Mouse (Mus musculus): ENCODE measurements around the gene Mrpl52.

Gene Mrpl52

DNA sequence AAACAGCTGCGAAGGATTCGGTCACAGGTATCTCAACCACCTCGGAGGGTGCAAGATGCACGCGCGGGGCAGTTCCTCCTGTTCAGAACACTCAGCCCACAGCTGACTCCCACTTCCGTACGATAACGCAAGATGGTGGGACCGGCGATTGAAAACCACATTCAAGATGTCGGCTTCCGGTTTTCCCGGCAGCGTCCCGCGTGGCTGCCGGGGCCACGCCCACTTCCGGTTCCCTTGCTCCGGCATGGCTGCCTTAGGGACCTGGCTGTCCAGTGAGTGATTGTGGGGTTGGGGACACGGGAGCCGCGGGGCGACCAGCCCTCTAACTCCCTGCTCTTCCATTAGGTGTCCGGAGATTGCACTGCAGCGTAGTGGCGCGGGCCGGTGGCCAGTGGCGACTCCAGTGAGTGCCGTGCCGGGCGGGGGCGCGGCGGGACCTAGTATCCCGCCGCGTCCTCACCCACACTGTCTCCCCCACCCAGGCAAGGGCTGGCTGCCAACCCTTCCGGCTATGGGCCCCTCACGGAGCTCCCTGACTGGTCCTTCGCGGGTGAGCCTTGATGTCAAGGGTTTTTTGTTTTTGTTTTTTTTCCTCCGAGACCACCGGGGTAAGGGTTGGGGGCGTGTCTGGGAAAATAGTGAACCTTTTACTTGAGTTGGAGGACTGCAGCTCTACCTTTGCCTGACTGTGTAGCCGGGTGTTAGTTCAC, at the start of gene Mrpl52:
TSS of gene Mrpl52 (plus strand) at position 221 of the 710 bp plus-strand sequence.
- peak; percentile 79 to 86 for DNase-seq

DNA sequence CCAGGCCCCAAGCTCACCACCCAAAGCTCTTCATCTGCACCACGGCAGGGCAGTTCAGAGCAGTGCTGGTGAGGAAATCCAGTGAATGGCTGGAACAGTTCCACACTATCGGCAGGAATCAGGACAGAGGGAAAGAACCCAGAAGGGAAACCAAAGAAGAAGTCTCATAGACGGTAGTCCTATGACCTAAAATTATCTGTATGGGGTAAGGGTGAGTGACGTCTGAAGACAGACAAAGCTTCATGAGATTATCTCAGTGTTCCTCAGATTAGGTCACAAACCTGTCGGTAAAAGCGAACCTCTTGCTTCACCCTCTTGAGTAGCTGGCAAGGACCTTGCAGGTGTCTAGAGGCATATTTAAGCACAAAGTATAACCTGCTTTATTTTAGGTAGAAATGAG, 49.5 kb upstream of the Mrpl52 start:
- no peak for DNase-seq

DNA sequence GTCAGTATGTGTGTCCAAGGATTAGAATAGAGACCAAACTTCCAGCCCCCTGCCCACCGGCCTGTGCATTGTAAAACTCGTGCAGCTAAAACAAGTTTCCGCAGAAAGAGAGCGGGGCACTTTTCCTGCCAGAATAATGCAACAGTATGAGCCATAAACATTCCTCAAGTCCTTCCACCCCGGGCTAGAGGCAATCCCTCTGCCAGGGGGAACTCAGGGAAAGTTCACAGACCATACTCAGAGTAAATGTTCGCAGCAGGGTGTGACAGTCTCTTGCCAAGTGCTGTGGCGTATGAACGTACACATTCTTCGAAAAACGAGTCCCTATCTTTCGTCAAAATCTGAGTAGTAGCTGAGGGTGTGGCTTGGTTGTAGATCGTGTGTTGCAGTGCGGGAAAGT, 47.1 kb upstream of the Mrpl52 start:
- no peak for DNase-seq

DNA sequence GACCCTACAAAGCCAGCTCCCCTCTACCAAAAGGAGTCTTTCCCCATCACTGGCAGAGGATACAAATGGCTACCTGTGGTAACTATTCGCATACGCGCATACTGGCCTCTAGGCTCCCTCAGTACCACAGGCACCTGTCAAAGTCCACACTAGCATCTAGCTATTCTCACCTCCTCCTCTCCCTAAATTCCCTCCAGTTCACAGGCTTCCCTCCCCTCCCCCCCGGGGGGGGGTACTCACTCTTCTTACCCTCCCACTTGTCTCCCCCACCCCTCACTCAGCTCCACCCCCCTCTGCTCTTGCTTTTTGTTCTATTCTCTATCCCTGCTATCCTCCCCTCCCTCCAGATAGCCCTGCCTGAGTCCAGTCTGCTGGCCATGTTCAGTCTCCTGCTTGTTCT, 46.1 kb upstream of the Mrpl52 start:
- no peak for DNase-seq

DNA sequence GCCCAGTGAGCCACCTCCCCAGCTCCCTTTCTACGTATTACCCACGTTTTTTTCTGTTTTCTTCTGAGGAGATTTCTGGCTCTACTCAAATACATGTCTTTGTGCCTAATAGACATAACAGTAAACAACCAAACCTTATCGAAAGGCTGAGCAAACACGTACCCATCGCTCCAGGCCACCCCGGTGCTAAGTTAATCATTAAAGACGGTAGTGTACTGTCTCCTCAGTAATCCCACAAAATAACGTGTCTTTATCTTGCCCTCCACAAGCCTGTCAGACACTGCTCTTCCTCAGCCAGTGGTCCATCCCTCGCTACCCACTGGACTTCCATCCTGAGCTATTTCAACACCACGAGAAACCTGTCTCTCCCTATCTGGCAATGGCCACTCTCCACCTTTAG, 44.9 kb upstream of the Mrpl52 start:
- DNase-seq, result no peak

DNA sequence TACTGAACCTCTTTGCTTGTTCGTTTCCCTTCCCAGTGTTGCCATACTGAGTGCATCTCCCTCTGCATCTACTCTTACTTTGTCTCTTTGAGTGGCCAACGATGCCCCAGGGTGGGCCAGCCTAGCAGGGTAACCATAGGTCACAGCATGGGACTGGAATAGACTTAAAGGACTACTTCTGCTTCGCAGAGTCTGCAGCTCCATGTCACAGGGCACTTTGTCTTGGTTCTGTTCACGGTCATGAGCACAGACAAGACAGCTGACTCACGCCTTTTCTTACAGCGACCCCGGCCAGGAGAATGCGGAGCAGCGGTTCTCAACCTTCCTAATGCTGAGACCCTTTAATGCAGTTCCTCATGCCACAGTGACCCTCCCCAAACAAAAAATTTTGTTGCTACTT, 44.1 kb upstream of the Mrpl52 start:
- DNase-seq, result no peak

DNA sequence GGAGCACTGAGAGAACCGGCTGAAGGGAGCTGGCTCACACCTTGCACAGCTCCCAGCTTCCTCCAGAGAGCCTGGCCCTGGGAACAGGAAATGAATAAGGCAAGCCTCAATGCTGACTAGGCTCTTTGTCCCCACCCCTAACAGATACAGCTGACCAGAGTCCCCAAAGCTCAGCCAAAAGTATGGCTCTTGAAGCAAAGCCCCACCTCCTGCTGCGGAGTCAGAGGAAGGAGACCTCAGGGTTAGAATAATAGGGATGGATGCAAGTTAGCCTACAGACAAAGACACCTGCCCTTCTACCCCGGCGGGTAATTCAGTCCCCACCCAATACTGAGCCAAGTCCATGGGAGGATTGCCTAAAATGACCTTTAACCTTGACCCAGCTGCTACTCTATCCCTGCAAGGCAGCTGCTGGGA, 43.3 kb upstream of the Mrpl52 start:
- DNase-seq, result no peak

DNA sequence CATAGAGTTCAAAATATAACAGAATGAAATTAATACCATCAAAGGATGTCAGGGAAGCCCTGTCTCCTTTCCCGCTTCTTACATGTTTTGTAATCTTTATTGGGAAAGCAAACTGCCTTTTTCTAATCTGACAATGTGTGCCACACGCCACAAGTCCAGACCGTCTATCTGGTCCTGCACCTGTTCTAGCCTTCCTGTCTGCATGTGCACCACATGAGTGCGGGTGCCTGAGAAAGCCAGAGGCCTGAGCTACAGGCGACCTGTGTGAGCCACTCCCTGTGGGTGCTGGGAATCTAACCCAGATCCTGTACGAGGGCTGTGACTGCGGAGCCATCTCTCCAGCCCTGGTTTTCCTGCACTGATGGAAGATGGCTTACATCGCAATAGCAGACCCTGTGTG, 42.3 kb upstream of the Mrpl52 start:
- DNase-seq, result no peak

DNA sequence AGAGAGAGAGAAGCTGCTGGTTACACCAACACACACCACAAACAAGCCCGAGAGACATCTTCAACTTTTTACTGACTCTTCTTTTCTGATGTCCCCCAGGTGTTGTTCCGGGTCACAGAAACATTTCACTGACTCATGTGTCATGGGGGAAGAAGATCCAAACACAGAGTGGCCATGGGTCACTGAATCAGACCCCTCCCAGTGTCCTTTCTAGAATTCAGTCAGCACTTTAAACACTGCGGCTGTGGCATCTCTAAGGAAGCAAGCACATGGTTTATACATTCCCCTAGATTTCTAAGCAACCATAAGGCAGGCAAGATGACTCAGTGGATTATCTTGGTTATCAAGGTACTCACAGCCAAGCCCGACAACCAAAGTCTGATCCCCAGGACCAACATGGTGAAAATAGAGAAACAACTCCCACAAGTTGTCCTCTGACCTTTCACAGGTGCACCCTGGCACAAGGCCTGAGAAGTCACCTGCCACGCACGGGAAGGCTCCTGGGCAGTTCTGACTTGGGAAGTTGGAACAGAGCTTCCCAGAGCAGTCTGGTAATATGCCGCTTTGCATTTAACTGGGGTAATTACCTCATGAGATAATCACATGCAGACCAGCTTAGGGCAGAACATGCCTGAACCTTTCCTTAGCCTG, 40.6 kb upstream of the Mrpl52 start:
- no peak for DNase-seq

DNA sequence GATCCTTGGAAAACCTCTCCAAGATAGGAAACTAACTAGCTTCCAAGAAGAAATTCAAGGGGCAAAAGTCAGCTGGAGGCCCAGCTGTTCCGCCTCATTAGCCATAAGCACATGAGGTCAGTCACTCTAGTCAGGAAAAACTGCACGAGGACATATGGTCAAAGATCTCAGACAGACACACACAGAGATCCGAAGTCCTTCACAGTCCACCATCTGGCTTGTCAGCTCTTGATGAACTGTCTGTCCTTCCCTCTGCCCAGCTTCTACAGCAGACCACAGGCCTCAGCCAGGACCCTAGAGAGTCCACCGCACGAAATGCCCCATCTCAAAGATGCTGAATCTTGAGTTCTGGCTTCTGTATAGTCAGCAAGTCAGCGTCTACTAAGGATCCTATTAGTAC, 39.2 kb upstream of the Mrpl52 start:
- no peak for DNase-seq

DNA sequence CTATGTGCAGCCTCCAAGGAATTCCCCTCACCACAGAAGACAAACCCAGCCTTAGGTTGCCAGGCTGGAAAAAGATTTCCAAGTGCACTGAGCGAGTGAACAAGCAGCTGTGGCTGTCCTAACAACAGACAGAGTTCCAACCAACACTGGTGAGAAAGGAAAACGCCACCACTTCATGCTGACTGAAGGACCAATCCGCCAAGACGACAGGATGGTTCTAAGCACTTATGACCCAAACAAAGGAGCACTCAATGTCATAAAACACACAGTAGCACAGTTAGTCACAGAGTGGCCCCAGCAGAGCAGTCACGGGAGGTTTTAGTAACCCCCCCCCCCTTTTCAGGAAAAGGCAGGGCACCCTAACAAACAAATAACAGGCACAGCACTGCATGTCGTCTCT, 35.9 kb upstream of the Mrpl52 start:
- DNase-seq, result no peak

DNA sequence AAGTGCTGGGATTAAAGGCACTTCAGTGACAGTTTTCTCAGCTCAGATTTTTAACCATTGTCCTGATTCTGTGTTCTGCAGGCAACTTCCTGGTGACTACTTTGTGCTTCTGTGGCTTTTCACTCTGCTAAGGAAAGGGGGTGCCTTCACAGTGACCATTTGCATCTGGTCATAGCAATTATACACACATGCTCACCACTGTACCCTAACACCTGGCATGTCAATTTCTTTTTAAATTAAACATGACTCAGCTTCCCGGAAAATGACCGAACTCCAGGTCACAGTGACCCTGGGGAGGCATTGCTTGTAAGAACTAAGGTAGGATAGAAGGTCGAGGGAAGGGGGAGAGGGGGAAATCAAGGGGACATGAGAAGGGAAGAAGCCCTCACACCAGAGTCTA, 32.9 kb upstream of the Mrpl52 start:
- no peak for DNase-seq

DNA sequence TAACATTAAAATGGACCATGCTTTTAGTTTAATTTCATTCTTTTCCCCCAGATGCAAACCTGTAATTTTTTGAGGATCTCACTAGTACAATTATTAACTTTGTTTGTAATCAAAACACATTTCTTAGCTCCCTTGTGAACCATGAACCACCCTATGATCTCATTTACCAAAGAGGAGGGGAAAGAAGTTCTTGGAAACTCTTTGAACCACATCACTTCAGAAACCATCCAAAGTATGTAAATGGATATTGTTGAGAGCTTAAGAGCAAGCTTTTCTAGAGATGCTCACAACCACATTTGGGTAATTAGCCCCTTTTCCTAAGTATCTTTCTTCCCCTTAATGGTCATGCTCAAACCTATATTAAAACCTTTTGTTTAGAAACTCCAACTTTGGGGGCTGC, 32.4 kb upstream of the Mrpl52 start:
- no peak for DNase-seq

DNA sequence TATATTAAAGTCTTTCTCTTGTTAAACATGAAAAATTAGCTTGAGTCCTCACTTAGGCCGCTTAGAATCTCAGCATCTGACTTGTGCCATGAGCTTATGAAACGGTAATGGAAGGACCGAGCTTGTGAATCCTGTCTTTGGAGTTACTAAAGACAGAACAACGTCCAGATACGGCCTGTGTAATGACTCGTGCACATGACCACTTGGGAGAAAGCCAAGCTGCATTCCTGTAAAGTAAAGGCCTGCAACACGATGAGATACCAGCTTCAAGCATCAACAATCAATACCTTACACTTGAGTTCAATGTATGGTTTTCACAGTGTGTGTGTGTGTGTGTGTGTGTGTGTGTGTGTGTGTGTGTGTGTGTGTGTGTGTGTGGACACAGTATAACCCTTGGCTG, 30.0 kb upstream of the Mrpl52 start:
- DNase-seq, result no peak

DNA sequence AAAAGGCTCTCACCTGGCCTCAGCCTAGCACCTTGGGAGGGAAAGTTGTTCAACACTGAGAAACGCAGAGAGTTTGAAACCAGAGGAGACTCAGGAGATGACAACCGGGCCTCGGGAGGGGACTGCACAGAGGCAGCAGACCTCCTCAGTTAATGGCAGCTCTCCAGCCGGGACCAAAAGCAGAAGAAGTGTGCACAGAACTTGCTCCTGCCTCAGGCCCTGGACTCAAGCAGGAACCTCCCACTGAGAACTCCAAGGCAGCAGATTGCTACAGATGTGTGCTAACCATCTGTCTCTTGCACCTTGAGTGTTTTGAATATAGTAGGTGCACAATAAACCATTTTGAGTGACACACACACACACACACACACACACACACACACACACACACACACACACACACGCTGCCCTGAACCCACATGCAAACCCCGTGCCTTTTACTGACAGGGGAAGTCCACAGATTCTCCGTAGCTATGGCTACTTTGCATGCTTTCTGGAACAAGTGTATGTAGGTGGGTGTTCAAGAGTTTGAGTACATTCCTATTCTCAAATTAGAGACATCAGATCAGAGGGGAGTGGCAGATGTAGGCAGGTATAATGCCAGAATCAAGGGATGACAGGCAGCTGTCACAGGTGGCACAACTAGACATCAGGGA, 28.7 kb upstream of the Mrpl52 start:
- no peak for DNase-seq

DNA sequence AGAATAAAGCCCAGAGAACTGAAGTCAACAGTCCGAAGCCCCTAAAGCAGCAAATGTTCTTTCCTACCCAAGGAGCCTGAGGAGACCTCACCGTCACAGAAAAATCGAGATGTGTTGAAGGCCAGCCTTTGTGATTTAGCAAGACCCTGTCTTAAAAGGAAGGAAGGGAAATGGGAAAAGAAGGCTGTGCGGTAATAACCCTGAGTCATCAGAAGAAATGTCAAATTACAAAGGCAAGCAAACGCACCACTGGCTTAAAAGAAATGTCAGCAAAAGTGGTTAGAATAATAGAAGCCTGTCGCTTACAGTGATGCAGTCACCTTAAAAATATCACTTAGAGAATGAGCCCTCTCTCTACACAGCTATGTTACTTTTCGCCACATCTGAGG, 28.2 kb upstream of the Mrpl52 start:
- no peak for DNase-seq

DNA sequence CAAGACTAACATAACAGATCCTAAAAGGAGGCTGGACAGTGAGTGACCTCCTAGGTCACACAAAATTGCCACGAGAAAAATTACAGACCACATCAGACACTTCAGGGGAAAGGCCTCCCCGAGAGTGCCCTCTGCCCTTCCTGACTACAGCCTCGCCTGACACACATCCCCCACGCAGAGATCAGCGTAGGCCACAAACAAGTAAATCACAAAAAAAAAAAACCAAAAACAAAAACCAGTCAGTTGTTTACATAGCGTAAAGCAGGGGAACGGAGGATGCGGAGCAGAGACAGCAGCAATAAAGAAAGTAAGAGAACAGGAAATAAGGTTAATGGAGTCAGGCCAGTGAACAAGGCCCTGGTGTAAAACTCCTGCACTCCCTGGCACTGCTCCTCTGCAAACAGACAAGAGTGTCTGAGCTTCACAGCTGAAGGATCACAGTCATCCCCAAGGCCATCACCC, 27.8 kb upstream of the Mrpl52 start:
- no peak for DNase-seq

DNA sequence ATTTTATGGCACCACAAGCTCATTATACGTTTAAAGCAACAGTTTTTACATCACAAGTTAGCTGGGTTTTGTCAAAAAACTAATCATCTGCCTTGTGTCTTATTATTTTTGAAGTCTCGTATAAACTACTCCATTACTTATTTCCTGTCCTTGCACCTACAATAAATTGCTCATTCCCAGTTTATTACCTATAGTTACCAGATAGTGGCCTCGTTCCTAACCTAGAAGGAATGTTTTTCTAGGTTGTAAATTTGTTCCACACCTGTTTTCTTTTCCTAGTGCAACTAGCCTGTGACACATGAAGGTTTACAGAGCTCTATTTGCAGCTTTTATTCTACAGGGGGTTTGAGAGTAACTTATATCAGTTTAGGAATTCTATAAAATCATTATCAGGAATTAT, 25.0 kb upstream of the Mrpl52 start:
- DNase-seq, result no peak

DNA sequence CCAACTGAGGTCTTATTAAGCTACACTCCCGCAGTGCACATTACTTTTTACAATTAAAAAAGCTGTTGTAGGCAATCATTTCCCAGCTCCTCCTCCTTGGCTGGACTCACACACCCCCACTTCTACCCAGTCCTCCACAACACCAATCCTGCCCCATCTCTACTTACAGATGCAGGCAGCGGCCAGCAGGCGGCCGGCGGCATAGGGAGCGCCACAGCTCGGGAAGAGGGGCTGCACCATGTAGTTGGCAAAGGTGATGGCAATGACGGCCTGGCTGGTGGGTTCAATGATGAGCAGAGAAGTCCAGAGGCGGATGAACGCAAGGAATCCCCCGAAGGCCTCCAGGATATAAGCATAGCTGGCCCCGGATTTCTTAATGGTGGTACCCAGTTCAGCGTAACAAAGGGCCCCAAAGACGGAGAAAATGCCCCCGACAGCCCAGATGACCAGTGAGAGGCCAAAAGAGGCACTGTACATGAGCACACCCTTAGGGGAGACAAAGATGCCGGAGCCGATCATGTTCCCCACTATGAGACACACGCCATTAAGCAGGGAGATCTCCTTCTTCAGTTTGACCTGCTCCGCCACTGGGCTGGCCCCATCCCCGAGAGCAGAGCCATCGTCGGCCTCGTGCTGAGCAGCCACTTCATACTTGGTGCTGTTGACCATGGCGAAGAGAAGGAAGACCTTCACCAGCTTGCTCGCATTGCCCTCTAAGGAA, 18.2 kb upstream of the Mrpl52 start:
- DNase-seq, result no peak

DNA sequence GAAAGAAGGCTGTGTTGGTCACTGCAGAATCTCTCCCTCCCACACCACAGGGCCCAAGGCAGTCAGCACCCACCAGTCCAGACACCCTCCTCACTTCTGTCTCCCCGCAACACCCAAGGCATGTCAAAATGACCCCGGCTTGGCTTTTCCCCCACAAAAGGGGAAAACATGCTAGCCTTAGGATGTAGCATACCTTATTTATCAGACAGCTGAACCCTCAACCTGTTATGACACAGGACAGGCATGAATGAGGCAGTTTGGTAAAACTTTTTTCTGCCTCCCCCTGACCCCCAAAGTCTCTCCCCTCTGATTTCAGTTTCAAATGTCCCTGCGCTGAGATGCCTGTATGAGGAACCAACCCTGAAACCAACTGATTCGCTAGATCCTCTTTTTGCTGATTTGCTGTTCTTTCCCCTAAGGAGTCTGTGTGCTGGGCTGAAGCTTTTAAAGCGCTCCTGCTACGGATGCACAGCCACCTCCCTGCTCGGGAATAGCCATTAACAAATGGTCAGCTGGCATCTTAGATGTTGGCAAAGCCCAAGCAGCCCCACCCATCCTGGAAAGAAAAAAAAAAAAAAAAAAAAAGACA, 17.6 kb upstream of the Mrpl52 start:
- DNase-seq, result peak in 1 of 2 experiments; percentile 16

DNA sequence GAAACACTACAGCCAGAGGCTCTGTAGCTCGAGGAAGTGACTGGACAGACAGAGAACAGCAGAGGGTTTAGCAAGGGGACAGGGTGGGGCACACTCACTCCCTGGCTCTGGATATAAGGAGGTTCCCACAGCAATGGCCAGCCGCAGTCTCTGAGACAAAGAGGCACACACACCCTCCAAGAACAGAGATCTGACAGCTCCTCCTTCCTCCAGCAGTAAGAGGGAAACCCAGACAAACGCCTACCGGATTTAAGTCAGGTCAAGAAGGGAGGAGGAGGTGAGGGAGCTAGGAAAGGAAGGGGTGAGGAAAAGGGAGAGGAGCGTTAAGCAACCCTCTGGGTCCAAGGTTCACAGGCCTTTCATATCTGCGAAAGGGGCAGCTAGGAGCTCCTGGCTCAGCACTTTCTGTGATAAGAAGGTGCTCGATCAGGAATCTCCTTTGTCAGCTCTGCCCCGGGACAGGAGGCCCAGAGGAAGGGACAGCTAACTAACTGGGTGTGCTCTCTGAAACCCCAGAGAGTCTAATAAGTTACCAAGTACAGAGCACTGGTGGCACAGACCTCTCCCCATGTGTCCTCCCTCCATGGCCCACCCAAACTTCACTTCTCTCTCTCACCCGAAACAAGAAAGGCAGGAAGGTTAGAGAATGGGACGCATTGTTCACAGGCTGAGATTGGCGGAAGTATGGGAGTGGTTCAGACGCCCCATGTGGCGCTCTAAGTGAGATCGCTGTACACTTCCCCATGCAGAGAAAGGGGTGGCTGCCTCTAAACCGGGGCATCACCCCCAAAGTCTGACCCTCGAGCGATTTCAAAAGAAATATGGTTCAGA, 16.5 kb upstream of the Mrpl52 start:
- peak in 1 of 2 experiments; percentile 14 for DNase-seq

DNA sequence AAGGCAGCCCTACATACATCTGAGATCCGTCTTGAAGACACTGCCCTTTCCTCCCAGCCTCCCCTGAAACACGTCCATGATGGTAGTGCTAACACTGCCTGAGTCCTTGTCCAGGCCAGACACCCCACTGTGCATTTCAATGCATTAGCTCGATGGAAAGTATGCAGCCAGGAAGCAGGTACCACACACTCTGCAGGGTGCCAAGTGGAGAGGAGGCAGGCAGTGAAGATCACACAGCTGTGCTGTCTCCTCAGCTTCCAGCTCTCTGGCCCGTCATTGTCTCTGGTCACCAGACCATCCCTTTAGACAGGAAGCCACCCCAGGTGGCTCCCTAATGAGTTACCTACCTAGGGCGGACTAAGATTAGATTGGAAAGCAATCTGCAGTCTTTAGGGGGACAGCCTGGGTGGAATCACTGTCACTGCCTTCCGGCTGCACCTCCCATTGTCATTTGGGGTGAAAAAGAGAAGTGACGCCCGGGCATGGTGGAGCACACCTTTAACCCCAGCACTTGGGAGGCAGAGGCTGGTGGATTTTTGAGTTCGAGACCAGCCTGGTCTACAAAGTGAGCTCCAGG, 14.6 kb upstream of the Mrpl52 start:
- DNase-seq, result no peak
